Mouse (Mus musculus): ENCODE measurements around the gene Gdf7.

Gene Gdf7

DNA sequence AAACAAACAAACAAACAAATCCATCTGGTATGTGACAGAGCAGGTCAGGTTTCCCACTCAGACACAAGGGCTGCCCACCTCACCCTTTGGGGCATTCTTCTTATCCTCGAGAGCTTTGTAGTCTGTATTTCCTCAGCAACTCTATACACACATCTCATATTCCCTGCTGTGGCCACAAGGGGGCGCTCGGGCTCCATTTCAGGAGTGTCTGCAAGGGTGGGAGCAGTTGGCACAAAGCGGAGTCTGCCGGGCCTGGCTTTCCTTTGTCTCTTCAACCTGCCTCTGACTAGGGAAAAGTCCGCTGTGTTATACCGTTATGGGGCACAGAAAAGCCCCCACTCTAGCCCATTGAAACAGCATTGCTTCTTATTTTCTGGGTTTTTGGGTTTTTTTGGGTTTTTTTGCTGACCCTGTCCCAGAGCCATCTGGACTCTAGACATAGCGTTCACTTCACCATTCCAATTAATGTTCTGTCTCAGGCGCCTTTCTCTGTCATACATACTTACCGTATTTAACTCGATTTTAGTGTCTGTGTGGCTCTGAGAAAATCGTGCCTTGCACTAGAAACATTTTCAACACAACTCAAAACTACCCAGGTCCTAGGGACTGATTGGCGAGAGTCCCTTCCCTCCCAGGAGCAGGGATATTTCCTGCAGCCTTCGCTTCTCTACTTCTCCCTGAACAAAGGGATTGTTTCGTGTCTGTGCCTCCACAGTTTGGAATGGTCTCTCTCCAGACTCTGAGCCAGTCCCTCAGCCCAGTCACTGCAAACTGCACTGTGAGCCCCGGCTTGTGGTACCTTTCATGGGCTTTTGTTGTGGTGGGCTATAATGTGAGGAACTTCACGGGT, 25.3 kb upstream of the Gdf7 start:
- peak; percentile 89 for DNase-seq

DNA sequence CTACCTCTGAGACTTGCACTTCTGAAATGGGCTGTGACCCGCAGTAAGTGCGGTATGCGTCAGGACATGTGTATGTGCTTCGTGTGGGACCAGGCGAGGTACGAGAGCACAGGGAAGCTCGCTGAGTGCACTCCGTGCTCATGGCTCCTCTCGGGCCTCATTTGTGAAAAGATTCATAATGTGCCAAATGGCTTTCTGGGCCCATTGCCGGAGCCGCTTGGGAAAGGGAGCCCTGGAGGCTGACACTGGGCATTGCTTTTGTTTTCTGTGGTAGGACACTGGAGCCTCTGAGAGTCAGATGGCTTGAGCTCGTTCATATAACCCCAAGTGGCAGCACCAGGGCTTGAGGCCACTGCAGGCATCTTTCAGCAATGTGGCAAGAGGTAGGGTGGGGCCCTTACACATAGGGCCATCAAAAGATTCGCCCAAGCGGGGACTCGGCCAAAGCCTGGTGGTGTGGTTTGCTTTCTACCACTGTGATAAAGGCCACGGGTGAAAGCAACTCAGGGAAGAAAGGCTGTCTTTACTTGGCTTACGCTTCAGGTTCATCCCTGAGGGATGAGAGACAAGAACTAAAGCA, 24.3 kb upstream of the Gdf7 start:
- no peak for DNase-seq

DNA sequence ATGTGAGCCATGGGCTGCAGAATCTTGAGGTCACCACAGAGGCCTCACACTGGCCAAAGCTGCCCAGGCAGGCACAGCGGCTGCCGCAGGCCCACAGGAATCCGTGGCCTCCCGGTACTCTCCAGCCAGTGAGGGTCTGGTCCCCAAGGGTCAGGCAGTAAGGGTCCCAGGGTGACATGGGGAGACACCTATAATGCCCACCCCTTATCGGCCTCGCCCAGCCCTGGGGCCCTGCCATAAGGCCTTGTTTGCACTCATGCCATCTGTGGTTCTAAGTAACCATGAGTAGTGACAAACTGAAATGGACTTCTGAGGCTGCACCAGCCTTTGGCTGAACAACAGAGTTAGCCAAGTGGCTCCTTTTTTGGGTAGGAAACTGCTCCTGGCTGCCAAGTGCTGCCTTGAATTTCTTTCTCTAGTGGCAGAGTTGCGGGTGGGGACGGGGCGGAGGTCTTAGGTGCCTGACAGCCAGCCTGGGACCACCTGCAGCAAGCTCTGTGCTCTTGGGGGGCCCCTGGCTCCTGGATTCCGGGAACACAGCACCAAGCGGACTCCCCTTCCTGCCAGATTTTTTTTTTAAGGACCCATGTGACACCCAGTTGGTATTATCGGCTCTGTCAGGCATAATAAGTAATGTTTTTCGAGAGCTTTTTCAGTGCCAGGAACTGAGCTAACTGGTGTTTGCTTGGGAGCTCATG, 23.6 kb upstream of the Gdf7 start:
- no peak for DNase-seq

DNA sequence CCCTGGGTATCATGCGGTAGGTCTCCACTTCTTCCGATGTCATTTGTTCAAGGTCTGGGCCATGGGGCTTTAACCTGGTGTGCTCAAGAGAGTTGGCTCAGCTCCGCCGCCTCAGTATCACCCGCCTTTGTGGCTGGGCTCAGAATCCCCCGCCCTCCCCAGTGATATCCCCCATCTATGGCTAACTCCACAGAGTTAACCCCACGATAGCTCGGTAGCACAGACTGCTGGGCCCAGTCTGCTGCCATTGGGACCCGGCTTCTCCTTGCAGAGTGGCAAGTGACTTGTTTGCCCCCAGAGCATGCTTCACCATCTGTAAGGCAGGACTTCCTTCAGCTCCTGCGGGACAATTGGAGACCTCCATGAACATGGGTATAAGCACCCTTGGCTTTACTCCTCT, 22.3 kb upstream of the Gdf7 start:
- no peak for DNase-seq

DNA sequence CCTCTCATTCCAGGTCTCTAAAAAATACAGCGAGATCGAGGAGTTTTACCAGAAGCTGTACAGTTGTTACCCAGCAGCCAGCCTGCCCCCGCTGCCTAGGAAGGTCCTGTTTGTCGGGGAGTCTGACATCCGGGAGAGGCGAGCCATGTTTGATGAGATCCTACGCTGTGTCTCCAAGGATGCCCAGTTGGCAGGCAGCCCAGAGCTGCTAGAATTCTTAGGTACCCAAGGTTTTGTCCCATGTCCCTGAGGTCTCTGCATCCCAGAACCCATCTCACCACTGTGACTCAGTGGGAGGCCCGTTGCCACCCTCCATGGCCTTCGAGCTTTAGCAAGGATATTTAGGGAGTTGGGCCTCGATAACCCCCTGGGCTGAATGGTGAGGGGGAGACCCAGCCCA, 19.8 kb upstream of the Gdf7 start:
- no peak for DNase-seq

DNA sequence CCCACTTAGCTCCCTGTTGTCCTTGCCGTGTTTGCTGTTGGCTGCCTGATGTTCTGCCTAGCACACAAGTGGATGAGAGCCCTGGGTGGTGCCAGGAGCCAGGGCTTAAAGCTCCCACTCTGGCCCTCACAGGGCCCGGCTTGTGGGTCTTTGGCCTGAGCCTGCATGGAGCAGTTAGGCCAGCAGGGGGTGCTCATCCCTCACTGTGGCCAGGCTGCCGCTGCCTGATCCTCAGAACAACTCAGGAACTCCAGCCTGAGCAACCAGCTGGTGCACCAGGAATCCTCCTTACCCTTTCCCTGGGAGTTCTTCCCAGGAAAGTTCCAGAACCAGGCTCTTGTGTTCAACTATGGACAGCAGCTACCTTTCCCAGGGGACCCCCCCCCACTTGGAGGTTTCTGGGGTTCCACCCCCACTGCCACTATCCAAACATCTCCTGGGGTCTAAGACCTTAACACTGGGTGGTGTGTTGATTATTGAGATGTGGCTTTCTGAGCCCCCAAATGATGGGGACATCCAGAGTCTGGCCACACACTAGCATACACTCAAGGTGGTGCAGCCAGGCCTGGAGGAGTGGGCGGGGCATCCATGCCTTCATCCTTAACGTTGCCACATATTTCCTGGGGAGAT, 18.4 kb upstream of the Gdf7 start:
- DNase-seq = peak; percentile 74

DNA sequence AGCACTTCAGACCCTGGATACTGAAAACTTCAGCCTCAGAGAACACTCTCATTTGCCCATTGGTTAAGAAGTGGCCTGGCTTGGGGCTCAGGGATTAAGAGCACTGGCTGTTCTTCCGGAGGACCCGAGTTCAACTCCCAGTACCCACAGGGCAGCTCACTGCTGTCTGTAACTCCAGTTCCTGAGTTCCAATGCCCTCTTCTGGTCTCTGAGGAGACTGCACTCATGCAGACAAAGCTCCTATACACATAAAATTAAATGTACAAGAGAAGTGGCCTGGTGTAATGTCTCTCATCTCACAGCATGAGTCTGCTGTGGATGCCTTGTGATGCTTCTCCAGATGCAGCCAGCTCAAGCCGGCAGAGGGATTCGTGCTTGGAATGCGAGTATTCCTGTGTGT, 14.8 kb upstream of the Gdf7 start:
- DNase-seq = peak; percentile 21

DNA sequence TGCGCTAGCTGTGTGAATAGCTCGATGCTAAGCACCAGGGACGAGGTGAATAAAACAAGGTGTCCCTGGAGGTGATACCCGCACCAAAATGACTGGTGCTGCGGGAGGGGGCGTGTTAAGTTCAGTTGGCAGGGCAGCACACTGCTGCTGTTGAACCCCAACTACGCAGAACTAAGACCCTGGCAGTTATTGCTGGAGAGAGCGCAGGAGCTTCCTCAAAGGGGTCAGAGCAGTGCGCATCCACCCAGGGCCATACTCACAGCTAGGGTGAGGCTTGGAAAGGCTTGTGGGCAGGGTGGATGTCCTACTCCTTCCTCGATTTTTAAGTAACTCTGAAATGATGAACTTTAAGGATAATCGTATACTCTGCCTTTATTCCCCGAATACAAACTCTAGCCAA, 12.0 kb upstream of the Gdf7 start:
- no peak for DNase-seq

DNA sequence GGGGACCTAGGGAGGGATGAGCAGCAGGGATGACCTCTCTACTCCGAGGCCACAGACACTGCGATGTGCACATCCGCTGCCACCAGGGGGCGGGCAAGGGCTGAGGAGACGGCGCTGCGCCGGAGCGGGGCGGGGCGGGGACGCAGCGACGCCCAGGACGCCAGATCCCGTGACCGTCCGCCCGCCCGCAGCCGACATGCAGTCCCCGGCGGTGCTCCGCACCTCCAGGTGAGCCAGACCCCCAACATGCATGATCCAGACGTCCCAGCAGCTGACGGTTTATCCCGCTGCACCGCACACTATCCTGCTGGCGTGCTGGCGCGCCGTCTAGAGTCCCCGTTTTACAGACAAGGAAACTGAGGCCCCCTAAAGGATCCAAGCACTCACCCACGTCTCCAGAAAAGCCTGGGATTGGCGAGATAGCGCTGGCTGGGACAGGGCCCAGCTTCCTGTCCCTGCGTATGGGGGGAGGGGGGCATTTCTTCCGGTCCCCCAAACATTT, 11.6 kb upstream of the Gdf7 start, which contains the start of gene Hs1bp3:
Gene Hs1bp3 (plus strand): TSS at position 163 of the 502 bp plus-strand sequence.
- DNase-seq = peak; percentile 89

DNA sequence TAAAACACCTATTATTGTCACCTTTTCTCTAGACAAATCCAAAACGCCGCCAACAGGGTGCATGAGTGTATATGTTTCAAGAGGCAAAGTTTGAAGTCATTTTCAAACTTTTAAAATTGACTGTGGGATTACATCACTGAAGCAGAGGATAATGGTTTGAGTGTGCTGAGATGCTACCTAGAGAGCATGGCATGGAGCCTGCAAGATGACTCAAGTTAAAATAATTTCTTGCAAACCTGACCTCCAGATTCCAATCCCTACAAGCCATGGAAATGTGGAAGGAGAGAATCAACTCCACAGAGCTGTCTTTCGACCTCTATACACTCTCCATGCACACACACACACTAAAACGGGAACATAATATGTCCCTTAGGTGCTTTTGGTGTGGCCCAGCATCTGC, 10.5 kb upstream of the Gdf7 start:
- DNase-seq = no peak

DNA sequence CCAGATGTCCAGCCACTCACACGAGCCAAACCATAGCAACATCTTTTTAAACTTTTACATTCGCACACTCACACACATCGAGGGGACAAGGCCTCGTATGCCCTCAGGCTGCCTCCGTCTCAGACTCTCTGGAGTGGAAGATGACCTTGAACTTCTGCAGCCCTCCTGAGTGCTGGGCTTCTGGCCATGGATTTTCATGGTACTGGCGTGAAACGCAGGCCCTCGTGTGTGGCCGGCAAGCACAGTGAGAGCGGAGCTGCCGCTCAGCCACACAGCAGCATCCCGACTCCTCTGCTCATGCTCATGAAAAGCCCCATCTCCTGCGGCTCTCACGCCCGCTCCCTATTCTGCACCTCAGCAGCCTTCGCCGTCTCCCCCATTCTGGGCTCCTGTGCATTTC, 9.2 kb upstream of the Gdf7 start:
- no peak for DNase-seq

DNA sequence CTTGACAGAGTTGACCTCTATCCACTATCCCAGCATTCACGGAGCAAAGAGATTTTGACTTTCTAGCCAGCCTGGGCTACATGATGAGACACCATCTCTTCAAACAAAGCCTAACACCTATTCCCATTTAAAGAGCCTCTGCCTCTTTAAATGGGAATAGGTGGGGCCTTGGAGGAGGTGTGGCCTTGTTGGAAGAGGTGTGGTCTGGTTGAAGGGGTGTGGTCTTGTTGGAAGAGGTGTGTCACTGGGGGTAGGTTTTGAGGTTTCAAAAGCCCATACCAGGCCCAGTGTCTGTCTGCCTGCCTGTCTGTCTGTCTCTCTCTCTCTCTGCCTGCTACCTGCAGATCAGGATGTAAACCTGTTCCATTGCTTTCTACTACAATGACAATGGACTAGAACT, 5.2 kb upstream of the Gdf7 start:
- DNase-seq = no peak

DNA sequence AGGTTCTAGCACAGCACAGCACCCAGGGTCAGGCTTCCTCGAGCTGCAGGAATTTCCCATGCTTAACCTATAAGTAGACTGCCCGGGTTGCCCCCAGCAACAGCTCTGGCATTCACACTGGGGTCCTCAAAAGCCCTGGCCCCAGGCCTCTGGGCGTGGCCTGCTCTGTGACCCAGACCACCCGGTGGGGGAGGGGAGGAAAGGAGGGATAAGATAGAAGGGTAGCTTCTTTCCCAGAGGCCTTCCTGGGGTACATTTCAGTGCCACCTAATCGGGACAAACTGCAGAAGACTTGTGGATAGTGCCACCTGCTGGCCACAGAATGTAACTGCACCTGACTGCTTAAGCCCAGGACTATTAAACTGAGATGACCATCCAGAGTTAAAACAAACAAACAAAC, 4.7 kb upstream of the Gdf7 start:
- peak; percentile 55 for DNase-seq

DNA sequence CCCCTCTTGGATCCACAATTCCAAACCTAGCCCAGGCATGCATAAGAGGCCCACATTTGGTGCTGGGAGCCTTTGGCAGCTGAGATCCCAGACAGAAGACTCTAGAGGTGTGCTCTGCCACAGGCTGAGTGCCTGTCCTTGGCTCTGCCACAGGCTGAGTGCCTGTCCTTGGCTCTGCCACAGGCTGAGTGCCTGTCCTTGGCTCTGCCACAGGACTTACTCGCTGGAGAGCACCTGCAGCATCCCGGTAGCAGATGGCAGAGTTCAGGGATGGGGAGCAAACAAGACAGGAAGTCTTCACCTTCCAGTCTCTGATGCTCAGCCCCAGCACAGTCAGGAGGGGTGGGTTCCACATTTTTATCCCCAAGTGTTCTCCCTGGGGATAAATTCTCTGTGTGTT, 3.5 kb upstream of the Gdf7 start:
- no peak for DNase-seq

DNA sequence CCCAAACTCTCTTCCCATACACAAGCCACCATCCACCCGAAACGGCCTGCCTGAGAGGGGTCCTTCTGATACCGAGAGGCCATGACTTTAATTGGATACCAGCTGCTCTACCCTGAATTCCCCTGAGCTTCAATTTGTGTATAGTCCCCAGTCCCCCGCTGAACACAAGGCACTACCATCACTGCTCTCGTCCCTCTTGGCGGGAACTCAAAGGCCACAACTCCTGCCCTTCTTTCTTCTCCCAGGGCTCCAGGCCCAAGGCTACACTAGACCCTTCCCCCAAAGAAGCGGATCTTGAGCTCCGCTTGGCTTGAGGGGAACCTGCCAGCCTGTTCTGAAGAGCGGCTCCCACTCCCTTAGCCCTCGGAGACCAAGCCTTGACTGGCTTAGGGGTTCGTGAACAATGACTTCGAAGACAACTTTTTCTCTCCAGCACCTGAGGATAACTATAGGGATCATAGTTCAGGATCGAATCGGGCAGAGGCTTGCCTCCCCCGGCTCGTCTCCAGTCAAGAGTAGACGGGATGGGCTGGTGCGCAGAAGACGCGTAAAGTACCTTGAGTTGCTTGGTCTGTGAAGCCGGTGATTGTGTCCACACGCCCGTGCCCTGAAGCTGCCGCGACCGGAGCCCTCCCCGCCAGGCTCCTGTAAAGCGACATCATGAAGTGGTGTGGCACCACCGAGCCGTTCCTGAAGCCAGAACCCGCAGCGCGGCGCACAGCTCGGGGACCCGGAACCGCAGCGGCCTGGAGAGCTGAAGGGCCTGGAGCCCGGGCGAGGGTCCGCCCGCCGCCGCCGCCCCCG, 541 bp downstream of the Gdf7 start:
- DNase-seq = no peak

DNA sequence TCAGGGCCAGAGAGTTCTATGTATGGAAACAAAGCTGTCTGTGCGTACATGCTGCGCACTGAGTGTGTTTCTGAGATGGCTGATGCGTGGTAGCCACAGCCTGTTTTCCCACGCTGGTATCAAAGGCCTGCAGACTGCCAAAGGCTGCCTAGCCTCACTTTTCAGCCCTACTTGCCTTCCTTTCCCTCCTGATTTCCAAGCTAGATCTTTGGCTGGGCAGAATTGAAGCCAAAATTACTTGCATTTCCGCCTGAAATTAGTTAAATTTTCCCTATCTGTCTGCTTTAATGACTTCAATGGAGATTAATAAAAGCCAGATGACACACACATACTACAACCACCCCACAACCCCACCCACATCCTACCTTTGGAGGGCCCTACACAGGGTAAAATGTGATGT, 1.2 kb downstream of the Gdf7 start:
- no peak for DNase-seq

DNA sequence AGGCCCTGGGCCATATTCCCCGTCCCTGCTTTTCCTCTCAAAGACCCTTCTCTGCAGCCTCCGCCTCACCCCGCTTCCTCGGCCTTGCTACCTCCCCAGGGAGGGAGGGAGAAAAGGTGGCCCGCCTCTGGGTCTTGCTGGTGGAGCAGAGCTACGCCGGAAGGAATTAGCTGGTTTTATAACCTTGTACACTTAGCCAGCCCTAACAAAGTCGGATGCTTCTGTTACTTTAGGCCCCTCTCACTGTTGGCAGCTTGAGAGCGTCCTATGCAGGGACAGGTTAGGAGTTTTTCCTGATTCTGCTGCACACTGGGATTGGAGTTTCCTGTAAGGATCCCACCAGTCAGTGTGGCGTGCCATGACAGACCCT, 1.7 kb downstream of the Gdf7 start:
- no peak for DNase-seq

DNA sequence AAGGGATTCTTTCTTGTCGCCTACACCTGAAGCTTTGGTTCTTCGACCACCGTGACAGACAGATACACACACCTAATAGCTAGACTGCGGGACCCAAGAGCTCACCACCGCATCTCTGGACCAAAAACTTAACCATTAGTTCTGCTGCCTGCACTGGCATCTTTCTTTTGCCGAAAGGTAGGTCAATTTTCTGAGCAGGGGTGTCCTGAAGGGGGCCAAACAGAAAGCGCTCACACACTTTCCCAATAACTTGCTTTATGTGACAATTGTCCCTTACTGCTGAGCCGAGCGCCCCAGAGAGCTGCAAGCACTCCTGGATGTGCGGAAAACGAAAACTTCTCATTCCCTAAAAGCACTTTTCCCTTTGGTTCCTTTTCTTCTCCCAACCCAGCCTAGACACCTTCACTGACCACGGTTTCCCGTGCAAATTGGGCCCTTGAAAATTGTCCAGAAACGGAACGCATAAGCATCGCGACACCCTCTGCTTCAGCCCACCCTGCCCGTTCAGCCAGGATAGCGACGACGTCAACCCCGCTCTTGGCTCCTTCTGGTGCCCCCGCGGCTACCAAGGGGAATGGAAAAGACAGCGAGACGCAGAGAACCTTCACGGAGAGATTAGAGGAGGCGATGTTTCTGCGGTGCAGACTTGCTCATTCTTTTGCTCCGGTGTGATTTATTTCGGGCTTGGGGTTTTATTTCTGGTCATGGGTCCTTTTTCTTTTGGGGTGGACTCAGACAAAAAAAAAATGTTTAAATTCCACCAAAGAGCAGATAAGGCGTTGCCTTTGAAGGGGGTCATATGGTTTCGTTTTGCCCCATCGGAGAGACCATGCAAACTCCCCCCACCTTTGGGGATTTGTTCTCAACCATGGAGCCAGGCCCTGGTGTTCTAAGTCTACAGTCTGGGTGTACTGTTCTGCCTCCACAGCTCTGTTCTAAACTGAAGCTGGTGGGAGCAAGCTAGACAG, 2.3 kb downstream of the Gdf7 start:
- no peak for DNase-seq

DNA sequence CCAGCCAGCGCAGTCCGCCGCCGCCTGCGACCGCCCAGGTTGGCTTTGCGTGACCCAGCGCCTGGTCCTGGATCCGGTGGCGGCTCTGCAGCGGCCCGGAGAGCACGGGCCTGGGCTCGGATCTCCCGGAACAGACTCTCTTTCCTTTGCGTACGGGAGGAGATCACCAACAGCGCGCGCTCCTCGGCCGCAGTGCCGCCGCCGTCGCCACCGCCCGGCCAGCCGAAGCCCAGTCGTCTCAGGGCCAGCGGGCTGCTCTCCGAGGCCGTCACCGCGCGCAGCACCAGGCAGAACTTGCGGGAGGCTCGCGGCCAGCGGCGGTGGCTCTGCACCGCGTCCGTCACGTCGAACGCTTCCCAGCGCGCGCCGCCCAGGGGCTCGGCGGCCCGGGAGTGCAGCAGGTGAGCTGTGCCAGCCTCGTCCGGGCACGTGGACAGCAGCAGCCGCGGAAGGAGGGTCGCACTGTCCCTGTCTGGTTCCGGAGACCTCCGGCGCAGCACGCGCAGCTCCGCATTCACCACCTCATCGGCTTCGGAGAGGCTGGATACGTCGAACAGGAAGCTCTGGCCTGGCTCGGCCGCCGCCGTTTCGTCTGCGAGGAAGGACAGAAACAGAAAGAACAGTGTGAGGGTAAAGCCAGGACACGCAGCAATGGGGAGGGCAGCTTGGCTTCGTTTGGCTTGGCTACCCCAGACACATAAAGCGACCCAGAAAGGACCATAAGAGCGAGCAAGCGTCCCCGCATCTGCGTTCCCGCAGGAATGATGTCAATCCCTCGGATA, 3.2 kb downstream of the Gdf7 start:
- DNase-seq = no peak

DNA sequence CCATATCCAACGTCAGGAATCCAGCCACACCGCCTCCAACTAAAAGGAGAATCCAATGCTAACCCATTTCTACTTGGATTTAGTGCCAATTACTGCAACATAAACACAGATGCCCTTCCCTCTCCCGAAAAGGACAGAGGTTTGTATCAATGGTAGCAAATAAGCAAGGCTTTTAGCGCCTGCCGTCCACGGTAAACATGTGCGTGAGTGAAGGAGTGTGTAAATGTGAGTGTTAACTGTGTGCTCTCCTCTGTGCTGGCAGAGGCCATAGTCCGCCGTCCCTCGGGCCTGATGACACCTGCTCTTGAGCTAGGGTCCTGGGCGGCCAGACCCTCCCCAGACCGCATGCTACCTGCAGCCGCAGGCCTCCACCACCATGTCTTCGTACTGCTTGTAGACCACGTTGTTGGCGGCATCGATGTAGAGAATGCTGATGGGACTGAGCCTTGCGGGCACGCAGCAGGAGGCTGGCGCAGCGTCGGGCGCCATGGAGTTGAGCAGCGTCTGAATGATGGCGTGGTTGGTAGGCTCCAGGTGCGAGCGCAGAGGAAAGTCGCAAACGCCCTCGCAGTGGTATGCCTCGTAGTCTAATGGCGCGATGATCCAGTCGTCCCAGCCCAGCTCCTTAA, 4.1 kb downstream of the Gdf7 start:
- no peak for DNase-seq

All from thymus, postnatal 14 days (tissue).